Mouse (Mus musculus): ENCODE results near the gene Cfc1.
"Not testable (repeated sequence)": the region's sequence is repeated elsewhere in the genome, so short reads cannot be mapped to it uniquely, and the experiment has no call there.

The Cfc1 gene

GRCm38 (mm10) chr1:34535043-34535698 lies at the start of gene Cfc1:
Gene Cfc1 (plus strand): TSS chr1:34535648.
- not testable (repeated sequence) for DNase-seq (ENCODE audit: low spot score)

GRCm38 (mm10) chr1:34487383-34487782 lies 48.1 kb upstream of the Cfc1 start:
- DNase-seq (ENCODE audit: low spot score) = no peak

DNA sequence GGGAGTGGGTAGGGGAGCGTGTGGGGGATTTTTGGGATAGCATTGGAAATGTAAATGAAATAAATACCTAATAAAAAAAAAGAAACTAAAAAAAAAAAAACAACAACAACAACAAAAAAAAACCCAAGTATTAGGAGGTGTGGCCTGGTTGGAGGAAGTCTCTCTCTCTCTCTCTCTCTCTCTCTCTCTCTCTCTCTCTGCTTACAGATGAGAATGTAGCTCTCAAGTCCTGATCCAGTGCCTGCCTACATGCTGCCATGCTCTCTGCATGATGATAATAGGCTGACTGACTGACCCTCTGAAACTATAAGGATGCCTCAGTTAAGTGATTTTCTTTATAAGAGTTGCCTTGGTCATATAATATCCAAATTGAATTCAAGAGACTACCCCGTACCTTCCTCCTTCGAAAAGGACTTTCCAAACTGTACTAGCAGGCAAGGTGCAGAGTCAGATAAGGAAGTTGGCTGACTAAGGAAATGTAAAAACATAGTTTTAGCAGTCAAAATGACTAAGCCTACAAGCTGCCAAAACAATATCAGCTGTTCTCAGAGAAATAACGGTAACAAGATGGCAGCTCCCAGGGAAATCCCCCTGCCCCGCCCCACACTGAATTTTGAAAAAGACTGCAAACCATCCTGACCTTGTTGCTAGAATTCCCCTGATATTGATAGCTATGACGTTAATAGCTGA lies 45.5 kb upstream of the Cfc1 start:
- DNase-seq (ENCODE audit: low spot score) = no peak

DNA sequence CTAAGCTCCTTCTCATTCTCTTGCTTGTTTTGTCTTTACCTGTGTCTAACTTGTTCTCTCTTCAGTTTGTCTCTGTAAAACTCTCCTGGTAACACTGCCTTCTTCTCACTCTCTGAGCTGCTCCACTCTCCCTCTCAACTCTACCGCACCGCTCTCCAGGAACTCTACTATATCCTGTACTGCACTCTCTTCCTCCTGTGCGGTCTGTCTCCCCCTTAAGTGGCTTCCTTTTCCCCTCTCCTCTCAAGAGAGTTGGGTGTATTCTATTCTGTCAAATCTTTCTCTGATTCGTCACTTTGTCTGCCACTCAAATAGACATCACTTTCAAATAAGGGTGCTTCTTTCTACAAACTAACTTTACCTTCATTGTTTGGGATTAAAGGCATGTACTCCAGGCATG lies 44.0 kb upstream of the Cfc1 start:
- DNase-seq (ENCODE audit: low spot score) = no peak

DNA sequence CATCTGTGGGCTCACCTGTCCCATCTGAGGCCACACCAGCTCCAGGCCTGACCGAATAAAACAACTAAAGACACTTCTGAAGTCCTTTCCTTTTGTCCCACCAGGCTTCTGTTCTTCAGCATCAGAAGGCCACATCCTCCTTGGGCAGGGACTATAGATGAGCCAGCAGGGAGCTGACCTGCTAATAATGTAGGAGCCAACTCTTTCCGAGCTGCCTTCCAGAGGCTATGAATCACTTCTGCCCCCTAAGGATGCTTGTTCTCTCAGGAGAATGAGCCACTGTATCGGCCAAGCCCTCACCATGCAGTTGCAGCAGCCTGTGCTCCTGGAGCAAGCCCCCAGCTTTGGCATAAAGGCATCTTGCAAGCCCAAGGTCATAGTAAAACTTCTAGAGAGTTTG lies 32.5 kb upstream of the Cfc1 start:
- DNase-seq (ENCODE audit: low spot score) = no peak

DNA sequence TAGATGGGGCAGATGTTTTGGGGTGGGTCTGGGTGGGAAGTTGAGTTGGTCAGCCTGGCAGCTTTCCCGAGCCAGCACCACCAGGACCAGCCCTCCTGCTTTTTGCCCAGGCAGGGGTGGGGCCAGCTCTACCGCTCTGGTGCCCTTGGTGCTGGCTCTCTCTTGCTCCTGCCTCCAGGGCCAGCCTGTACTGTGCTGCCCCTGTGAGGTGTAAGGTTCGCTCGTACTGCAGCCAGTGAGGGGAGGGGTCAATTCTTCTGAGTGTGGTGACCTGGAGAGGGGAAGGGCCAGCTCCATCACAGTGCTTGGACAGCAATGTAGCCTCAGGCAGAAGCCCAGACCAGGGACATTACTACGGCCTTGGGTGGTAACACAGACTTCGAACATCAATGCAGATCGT lies 30.1 kb upstream of the Cfc1 start:
- no peak for DNase-seq (ENCODE audit: low spot score)

DNA sequence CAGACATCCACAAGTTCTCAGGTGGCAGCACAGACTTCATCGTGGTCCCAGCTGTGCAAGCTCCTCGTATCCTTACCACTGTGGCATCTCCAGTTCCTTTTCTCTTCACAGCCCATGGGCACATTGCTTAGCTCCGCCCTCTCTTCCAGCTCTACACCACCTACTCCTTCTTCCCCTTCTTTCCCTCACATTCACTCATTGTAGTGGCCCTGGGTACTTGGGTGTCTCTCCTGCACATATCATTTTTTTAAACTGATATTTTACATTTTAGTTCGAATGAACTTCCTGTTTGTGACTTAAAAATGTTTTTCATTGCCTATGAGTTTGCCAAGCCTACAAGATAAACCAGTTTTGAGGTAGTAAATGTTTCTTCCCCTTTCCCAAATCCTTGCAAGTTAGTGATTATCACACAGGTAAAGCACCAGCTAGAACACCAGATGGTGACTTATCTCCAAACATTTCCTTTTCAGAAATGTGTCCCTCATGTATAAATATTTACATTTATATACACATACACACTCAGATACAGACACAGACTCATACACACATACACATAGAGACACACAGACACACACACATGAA lies 29.4 kb upstream of the Cfc1 start:
- no peak for DNase-seq (ENCODE audit: low spot score)

DNA sequence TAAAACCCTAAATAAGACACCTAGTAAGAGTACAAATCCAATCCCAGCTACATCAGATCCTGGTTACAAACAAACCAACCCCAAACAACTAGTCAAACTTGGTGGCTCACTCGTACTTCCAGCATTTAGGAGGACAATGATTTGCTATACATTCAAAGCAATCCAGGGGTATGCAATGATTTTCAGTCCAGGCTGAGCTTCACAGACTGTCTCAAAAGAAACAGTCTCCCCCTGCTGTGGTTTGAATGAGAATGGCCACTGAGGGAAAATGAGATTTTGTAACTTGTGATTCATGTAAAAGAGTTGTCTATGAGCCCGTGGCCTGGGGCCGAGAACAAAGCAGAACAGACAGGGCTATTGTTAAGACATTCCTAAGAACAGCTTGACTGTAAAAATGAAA lies 27.5 kb upstream of the Cfc1 start:
- no peak for DNase-seq (ENCODE audit: low spot score)

DNA sequence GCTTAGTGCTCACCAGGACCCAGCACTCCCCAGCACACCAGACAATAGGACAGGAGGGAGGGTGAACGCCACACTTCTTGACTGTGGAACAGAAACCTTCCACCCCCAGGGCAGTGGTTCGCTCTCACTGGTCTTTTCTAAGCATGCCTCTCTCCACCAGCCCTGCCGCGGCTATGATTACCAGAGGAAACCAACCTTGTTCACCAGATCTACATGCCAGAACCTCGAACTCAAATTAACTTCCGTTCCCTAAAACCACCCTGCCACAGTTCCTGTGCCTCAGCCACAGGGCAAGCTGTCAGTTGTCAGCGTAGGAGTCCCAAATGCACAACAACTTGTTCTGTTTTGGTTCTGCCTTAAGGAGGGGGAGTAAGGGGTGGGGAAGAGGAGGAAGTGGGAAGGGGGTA lies 24.9 kb upstream of the Cfc1 start:
- DNase-seq (ENCODE audit: low spot score) = no peak

DNA sequence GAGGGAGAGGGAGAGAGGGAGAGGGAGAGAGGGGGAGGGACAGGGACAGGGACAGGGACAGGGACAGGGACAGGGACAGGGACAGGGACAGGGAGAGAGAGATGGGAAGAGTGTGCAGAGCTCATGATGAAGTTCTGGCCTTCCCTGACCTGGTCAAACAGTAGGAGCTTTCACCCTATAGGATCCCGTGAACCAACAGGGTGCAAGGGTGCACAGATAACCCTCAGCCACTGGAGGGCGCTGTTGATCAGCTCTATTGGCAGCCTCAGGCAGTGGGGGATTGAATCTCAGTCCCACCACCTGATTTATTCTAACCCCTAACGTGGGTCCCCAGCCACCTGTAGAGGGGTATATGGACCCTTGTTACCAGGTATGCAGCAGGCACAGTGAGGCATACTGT lies 24.4 kb upstream of the Cfc1 start:
- DNase-seq (ENCODE audit: low spot score) = no peak

GRCm38 (mm10) chr1:34513068-34513467 lies 22.4 kb upstream of the Cfc1 start:
- no peak for DNase-seq (ENCODE audit: low spot score)

DNA sequence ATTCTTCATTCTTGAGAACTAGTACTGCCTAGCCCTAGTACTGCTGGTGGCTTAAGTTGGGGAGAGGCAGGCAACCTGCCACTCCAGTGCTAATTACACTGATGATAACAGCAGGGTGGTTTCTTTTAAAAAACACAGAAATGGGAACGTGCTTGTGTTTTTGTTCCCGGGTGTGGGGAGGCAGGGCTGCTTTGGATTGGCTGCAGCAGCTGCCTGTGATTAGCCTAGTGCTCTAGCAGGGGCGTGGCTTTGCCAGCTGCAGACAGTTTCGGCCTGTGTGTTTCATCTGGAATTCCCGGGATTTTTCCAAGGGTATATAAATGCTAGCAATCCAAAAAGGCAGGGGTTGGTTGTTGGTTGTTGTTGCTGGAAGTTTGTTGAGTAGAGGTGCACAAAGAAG lies 18.9 kb upstream of the Cfc1 start:
- DNase-seq (ENCODE audit: low spot score) = no peak

DNA sequence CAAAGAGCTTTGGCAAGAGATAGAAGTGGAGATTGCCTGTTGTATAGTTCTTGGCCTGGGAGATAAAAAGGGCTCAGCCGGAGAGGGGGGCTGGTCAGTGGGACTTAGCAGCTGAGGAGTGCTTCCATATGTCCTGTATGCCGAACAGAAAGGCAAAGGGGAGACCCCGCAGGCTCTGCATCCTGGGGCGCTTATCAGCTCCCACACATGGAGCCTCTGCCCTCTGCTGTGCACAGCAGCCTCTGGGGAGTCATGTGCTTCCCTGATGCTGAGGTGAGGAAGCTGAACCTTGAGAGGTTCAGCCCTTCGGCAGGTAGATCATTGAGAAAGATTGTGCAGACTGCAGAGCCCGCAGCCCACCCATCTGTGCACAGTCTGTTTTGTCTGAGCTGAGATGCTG lies 18.2 kb upstream of the Cfc1 start:
- DNase-seq (ENCODE audit: low spot score) = not testable (repeated sequence)

DNA sequence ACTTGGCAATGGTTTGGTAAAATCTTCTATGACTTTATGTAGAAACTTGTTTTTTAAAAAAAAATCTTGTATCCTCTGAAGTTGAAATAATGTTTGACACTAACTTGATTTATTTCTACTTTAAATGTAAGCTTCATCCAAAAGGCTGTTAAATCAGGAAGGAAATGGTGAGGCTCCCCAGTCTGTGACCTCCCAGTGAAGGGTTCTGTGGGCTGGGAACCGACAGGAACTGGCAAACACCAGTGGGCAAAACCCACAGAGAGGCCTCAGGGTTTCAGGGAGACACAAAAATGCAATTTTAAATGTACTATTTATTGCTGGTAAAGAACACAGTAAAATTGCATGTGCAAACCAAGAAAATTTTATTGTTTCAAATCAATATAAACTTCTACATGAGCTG lies 17.7 kb upstream of the Cfc1 start:
- not testable (repeated sequence) for DNase-seq (ENCODE audit: low spot score)

DNA sequence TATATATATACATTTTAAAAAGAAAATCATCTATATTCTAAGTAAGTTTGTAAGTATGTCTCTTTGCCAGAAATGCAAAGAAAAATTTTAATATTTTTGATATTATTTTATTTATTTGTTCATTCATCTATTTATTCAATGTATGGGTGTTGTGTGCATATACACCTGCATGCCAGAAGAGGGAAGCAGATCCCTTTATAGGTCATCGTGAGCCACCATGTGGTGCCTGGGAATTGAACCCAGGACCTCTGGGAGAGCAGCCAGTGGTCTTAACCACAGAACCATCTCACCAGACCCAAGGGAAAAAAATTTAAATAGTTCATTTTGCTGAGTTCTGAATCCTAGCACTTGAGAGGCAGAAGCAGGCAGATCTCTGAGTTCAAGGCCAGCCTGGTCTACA lies 17.2 kb upstream of the Cfc1 start:
- DNase-seq (ENCODE audit: low spot score) = no peak

- DNase-seq (ENCODE audit: low spot score) = no peak
Observed at GRCm38 (mm10) chr1:34522205-34522849, 13.1 kb upstream of the Cfc1 start.

- DNase-seq (ENCODE audit: low spot score) = no peak
Observed at GRCm38 (mm10) chr1:34522850-34523244, 12.6 kb upstream of the Cfc1 start.

GRCm38 (mm10) chr1:34523647-34524046 lies 11.8 kb upstream of the Cfc1 start:
- no peak for DNase-seq (ENCODE audit: low spot score)

- DNase-seq (ENCODE audit: low spot score) = not testable (repeated sequence)
Observed at GRCm38 (mm10) chr1:34534574-34534973, 874 bp upstream of the Cfc1 start.

GRCm38 (mm10) chr1:34536291-34536766 lies 881 bp downstream of the Cfc1 start:
- DNase-seq (ENCODE audit: low spot score) = no peak

DNA sequence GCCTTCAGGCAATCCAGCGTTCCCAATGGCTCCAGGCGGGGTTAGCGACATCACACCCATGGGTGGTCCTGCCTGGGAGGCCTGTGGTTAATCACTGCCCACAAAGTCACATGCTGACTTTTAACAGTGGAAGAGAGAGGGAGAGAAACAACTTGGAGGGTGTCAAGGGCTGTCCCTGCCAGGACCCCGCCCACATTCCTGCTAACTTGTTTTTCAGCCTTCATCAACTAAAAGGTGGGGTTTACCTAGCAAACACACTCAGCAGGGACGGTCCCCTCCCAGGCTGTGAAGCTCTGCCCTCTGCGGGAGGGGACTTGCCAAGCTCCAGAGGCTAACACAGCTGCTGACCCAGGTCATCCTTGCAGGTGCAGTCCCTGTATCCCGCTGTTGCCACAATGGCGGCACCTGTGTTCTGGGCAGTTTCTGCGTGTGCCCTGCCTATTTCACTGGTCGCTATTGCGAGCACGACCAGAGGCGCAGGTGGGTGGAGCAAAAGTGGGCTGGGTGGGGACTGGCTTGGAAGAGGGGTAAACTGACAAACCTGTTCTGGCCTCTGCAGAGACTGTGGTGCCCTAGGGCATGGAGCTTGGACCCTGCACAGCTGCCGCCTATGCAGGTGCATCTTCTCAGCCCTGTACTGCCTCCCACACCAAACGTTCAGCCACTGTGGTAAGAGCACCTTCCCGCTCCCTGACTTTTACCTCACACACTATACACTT lies 1.5 kb downstream of the Cfc1 start:
- DNase-seq (ENCODE audit: low spot score) = no peak

GRCm38 (mm10) chr1:34547074-34547473 lies 11.6 kb downstream of the Cfc1 start:
- no peak for DNase-seq (ENCODE audit: low spot score)
